Mouse (Mus musculus): Measurements from ENCODE around the gene Ten1.
A peak's percentile ranks its signal among the peaks of the same experiment; 100 is the strongest.

The Ten1 gene

DNA sequence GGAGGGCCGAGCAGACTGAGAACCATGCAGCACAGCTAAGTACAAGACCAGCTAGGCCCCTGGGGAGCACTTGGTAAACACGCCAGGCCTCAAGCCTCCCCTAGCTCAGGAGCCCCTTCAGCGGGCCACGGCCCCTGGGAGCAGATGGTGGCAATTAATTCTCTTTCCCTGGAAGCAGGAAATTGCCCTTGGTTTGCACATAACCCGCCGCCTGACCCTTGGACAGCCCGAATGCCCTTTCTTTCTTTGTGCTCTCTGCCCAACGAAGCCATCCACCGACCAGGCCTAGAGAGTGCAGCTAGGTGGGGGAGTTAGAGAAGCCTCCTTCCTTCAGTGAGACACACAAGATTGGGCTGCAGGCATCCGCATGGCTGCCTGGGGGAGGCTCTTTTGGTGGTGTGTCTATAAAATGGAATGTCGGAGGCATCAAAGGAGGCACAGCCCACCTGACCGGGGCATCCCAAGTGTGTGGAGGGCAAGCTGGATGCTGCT, 43.1 kb downstream of the Ten1 start:
- no peak for DNase-seq

DNA sequence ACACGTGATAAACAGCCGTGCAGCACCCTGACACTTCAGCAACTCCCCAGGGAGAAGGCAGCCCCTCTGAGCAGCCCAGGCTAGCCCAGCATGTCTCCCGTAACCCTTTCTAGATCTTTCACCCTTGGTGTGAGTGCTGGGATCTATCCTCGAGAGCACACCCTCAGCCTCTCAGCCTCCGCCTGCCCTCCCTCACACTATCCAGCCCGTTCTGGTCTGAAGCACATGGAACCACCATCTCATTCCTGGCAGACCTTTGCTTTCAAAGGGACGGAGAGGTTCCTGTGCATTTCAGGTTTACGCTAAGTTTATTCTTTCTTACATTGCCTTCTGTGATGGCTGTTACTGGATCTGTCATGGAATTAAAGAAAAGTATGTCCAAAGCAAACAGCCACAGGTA, 45.9 kb downstream of the Ten1 start:
- no peak for DNase-seq

DNA sequence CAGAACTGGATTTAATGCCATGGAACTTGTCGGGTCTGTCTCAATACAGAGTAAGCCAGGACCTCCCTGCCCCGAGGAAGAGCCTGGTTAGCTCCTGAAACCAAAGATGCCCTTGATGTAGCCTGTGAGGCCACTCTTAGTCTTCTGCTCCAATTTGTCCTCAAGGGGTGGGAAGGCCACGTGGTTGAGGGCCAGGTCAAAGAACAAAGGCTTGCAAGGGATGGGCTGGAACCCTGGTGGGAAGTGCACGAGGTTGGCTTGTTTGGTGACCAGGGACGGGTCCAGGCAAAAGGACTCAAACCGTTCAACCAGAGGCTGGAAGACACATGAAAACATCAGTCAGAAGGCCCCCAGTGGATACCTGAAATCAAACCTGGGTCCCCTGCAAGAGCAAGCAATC, 47.0 kb downstream of the Ten1 start:
- DNase-seq = no peak

DNA sequence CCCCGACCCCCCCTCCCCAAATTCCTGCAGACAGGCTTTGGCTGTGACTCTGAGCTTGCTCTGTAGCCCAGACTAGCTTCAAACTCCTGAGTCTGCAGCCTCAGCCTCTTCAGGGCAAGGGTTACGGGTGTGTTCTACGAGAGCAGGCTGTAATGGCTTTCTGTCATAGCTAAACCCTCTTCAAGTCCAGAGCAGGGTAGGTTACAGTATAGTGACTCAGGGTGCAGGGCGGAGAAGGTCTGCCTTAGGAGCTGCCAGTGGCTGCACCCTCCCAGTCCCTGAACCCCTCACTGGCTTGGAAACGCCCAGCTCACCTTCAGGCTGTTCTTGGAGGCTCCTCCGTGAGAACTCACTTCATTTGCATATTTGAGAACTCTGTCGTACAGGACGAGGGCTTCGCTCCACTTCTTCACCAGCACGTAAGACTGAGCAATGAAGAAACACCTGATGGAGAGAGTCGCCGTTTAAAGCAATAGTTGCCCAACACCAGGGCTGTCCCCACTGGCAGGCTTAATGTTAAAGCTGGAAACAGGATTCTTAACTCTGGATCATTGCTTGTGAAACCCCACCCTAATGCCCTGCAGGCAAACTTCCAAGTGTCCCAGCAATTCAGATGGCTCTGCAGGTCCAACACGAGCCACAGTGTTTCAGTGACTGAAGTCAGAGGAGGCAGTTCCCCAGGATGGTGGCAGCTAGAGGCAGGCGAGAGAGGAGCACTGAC, 49.0 kb downstream of the Ten1 start:
- DNase-seq = no peak

DNA sequence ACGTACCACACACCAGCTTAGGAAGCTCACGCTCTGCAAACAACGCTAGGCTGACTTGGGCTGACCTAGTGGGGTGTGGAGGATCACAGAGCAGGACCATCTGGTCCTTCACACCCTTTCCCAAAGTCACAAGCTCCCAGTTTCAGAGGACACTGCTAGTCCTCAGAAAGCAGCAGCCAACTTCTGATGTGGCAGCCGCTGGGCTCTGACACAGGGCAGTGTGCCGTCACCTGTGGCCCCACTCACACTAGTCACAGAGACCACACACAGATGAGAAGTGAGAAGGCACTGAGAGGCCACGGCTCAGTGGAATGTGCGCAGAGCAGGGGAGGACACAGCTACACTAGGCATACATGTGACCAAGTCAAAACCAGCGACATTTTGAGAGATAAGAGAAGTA, 52.2 kb downstream of the Ten1 start:
- no peak for DNase-seq

DNA sequence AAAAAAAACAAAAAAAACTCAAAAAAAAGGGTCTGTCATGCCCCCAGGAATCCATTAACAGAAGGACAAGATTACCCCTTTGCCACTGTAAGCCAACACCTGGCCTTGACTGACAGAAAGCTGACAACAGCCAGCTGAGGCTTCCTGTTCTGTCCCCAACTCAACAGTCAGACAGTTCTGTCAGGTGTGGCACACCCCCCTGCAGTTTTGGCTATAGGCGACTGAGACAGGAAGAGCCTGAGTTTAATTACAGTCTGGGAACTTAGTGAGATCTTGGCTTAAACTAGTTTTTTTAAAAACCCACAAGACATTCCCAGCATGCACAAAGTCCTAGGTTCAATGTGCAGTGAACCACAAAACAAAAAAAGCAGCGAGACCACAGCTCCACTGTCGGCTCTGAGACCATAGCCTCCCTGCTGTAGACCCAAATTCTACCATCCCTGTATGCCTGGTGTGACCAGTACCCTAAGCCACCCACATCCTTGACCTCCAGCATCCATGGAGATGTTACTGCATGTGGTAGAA, 54.5 kb downstream of the Ten1 start:
- DNase-seq = peak; percentile 46

DNA sequence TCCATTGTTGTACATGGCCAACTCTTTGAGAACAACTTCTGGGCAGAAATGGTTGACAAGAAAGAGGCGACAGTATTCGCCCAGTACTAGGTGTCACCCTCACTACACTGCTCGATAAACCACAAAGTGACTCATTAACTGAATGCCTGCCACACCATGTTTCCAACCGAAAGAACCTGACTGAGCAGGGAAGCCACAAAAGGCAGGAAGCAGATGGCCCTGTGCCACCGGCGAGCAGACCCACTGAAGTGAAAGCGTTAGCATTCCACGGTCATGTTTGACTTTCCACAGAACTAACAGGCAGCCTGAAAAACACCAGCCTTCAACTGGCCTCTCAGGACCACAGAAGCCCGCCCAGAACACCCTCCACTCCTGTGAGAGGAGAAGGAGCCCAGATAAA, 56.0 kb downstream of the Ten1 start:
- no peak for DNase-seq

DNA sequence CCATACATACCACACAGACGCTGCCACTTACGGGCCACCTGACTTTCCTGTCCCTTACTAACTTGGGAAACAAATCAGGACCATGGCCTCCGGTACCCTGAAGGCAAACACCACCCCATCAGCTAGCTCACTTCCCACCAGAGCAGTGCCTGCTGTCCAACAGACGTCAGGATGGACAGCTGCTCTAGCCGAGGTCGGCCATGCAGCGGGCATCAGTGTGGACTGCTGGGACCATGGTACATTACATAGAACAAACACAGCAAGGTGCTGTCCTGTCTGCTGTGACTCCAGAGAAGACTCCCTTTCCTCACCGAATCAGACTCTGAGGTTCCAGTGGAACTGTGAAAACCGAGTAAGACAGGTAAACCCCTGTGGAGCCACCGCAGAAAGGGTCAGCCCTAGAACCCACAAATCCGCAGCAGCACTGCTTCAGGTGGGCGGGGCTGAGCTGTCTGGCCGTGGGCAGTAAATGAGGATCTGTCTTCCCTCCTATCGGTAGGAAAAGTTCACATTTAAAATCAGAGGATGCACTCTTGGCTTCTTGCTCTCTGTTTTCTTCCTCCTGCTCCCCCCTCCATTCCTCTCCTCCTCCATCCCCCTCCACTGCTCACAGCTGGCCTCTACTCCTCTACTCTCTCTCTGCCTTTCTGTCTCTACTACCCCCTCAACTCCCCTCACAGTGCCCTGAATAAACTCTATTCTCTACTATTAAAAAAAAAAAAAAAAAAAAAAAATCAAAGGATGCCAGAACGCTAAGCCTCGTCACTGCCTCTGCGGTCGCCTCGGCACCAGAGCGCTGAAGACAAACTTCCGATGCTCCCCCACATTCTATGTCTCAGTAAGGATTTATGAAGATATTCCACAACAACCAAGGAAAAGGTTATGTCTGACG, 56.7 kb downstream of the Ten1 start:
- DNase-seq = no peak

DNA sequence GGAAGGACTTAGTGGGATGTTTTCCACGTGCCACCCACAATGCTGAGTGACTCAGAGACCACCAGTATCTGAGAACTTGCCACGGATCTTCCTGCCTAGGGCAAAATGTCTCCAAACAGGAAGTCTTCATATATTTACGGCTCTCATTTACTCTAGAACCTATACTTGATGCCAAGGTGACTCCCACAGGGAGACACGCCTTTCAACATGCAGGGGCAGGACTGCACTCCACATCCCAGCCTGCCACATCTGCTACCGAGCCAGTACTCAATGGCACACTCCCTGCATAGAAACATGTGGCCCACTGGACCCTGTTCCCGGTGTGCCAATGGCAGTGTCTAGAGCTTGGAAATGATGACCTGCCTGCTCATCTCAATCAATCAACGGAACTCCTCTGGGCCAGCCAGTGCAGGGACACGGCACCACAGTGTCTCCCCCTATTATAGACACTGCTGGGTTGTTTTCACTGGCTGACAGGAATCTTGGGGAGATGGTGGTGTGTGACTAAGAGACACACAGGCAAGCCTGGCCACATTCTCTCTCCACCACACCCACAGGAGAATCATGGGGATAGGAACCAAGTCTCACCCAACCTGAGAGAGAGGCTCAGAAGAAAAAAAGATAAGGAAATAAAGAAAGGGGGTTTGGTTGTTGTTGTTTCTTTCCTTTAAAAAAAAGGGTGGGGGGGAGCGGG, 57.5 kb downstream of the Ten1 start:
- DNase-seq = no peak

DNA sequence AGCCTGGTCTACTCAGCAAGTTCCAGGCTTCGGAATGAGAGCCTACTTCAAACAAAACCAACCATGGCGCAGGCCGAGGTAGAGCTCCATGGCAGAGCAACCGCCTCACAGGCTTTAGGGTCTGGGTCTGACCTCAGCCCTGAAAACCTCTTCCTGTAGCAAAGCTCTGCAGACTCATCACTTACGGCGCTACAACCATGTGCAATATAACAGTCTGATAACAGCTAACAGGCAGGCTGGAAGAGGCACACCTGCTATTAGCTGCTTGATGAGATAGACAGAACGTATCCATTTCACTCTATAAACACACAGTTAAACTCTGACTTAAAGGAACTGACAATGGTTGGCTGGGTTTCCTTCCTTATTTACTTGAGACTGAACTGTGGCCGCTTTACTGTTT, 60.8 kb downstream of the Ten1 start:
- peak; percentile 41 for DNase-seq

DNA sequence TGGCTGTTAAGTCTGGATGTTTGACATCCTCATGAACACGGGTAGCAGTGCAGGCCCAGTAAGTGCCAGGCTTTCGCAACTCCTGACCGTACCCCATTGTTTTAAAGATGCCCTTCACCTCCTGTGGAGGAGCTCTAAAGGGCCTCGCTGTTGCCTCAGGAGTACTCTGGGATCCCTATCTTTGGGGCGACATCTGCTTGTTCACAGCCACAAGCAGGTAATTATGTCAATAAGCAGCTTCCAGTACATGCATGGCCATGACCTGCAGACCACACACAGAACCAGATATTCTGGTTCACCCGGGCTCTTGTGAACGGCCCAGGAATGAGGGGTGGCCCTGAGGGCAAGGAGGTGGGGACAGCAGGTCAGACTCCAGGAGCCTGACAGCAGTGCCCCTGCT, 61.6 kb downstream of the Ten1 start:
- DNase-seq = no peak
